ENCODE assay signal across 35 mouse cellular contexts in the genomic region with DNA sequence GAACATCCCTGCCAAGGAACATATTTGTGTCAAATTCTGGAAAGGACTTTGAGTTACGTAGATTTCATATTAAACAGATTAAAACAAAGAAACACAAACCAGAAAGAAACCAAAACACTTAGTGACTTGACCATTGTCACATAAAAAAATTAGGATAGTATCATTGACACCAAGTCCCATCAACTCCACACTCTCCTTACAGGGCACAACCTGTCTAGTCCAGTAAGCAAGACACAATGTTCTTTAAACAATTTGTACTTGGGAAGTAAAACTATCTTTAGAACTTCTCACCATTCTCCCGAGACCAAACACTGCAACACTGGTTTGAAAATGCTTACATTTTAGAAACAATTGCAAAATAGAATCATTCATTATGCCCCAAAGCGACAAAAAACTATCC.
"Had no signal": no experiment of that assay in that cellular context is flagged by ENCODE, and none has a peak within 500 bp of the region (broad histone marks: within the 10 kb centered on the region; RNA-seq: fewer than 3 reads in every experiment).

No protein-coding gene starts in this region.

- ATAC-seq: hindbrain, embryonic 16.5 days; hindbrain, postnatal 0 days; inflammation-experienced regulatory T-cells, adult 6 months; intestine, embryonic 15.5 days; intestine, embryonic 16.5 days; intestine, postnatal 0 days had no signal

- H3K9ac ChIP-seq: heart, embryonic 12.5 days; heart, embryonic 13.5 days; heart, embryonic 15.5 days; hindbrain, embryonic 12.5 days; hindbrain, embryonic 13.5 days; hindbrain, embryonic 14.5 days; hindbrain, embryonic 15.5 days; intestine, embryonic 15.5 days; kidney, embryonic 15.5 days had no signal

- H3K36me3 ChIP-seq: heart, embryonic 10.5 days; heart, embryonic 12.5 days; heart, embryonic 13.5 days; heart, embryonic 15.5 days; hindbrain, embryonic 10.5 days; hindbrain, embryonic 12.5 days; hindbrain, embryonic 13.5 days; hindbrain, embryonic 15.5 days; intestine, embryonic 15.5 days; kidney, embryonic 15.5 days had no signal

- H3K4me2 ChIP-seq: heart, embryonic 11.5 days; heart, embryonic 12.5 days; heart, embryonic 13.5 days; heart, embryonic 15.5 days; hindbrain, embryonic 12.5 days; hindbrain, embryonic 13.5 days; hindbrain, embryonic 14.5 days; hindbrain, embryonic 15.5 days; intestine, embryonic 15.5 days; kidney, embryonic 15.5 days had no signal

- DNase-seq: heart, postnatal 10 days; heart, postnatal 14 days; heart, postnatal 36 days; heart, postnatal 4 days; kidney, adult 11 months; kidney, adult 18-20 months; kidney, adult 2 months; kidney, adult 8-10 months; kidney, adult 9 months; kidney, postnatal 10 days; kidney, postnatal 14 days; kidney, postnatal 25 days; kidney, postnatal 36 days; kidney, postnatal 4 days; layer of hippocampus, adult 9-11 months; layer of hippocampus, postnatal 36 days had no signal

- H3K9me3 ChIP-seq: heart, embryonic 10.5 days; heart, embryonic 12.5 days; heart, embryonic 13.5 days; heart, embryonic 15.5 days; hindbrain, embryonic 10.5 days; hindbrain, embryonic 12.5 days; hindbrain, embryonic 13.5 days; hindbrain, embryonic 15.5 days; intestine, embryonic 15.5 days; kidney, embryonic 15.5 days had no signal

- H3K4me1 ChIP-seq: heart, embryonic 10.5 days; heart, embryonic 12.5 days; heart, embryonic 13.5 days; heart, embryonic 15.5 days; hindbrain, embryonic 10.5 days; hindbrain, embryonic 12.5 days; hindbrain, embryonic 13.5 days; hindbrain, embryonic 15.5 days; intestine, embryonic 15.5 days; kidney, embryonic 15.5 days had no signal

- H3K4me3 ChIP-seq: heart, embryonic 10.5 days; heart, embryonic 12.5 days; heart, embryonic 13.5 days; heart, embryonic 15.5 days; hindbrain, embryonic 10.5 days; hindbrain, embryonic 12.5 days; hindbrain, embryonic 13.5 days; hindbrain, embryonic 15.5 days; intestine, embryonic 15.5 days; kidney, embryonic 15.5 days; layer of hippocampus, adult 2 months had no signal

- H3K27me3 ChIP-seq: heart, embryonic 12.5 days; heart, embryonic 13.5 days; heart, embryonic 15.5 days; hindbrain, embryonic 12.5 days; hindbrain, embryonic 13.5 days; hindbrain, embryonic 15.5 days; intestine, embryonic 15.5 days; kidney, embryonic 15.5 days had no signal

- H3K27ac ChIP-seq: heart, embryonic 10.5 days; heart, embryonic 13.5 days; heart, embryonic 15.5 days; hindbrain, embryonic 10.5 days; hindbrain, embryonic 12.5 days; hindbrain, embryonic 13.5 days; hindbrain, embryonic 14.5 days; hindbrain, embryonic 15.5 days; hindbrain, postnatal 0 days; intestine, embryonic 15.5 days; kidney, embryonic 15.5 days; kidney, postnatal 0 days; layer of hippocampus, adult 2 months had no signal
